Mouse (Mus musculus) urinary bladder, postnatal 4 days (tissue): ENCODE results near the gene Sft2d1.
"Not testable (repeated sequence)": the region's sequence is repeated elsewhere in the genome, so short reads cannot be mapped to it uniquely, and the experiment has no call there.

Source experiments
- DNase-seq, 2 experiments: peaks; one replicate each; pipeline ENCODE4 v3.0.0; 2021 to 2022; ENCODE audit warnings: low spot score in 2 of 2

Gene Sft2d1

DNA sequence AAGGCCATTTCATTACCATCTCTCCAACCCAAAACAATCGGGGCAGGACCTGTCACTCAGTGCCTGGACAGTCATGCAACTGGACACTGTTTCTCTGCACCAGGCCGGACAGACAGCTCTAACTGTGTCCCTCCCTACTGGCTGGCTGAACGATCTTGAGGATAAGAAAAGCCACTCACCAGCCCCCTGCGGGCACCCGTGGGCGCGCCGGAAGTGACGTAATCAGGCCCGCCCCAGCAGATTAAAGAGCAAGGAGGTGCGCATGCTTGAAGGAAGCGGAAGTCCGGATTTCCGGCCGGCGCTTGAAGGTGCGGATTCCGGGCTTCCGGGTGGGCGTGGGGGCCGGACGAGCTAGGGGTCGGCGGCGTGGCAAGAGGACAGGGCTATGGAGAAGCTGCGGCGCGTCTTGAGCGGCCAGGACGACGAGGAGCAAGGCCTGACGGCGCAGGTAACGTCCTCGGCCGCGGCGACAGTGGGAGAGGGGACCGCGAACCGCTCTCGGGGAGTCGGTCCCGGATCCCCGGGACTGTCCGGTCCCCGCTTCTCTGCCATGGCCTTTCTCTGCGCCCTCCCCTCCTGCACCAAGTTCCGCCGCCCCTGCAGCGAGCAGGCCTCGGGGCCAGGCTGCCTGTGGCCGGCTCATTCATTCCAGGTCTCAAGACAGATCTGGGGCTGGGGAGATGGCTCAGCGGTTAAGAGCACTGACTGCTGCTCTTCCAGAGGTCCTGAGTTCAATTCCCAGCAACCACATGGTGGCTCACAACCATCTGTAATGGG lies at the start of gene Sft2d1:
Sft2d1 (plus strand) TSS at position 265 of the 777 bp plus-strand sequence.
- DNase-seq: peak; percentile 93 to 97

DNA sequence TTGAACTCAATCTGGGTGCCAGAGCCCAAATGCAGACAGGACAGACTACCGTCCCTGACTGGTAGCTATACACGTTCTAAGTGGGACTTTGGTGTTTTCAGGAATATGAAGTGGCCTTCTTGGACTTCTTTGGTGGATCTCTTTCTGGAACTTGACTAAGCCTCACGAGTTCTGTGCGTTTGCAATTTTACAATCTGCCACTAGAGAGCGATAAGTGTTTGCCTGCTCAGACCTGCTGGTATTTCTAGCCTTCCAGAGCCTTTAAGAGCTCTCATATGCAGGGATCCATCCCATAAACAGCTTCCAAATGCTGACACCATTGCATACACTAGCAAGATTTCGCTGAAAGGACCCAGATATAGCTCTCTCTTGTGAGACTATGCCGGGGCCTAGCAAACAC lies 46.3 kb upstream of the Sft2d1 start:
- DNase-seq: not testable (repeated sequence)

DNA sequence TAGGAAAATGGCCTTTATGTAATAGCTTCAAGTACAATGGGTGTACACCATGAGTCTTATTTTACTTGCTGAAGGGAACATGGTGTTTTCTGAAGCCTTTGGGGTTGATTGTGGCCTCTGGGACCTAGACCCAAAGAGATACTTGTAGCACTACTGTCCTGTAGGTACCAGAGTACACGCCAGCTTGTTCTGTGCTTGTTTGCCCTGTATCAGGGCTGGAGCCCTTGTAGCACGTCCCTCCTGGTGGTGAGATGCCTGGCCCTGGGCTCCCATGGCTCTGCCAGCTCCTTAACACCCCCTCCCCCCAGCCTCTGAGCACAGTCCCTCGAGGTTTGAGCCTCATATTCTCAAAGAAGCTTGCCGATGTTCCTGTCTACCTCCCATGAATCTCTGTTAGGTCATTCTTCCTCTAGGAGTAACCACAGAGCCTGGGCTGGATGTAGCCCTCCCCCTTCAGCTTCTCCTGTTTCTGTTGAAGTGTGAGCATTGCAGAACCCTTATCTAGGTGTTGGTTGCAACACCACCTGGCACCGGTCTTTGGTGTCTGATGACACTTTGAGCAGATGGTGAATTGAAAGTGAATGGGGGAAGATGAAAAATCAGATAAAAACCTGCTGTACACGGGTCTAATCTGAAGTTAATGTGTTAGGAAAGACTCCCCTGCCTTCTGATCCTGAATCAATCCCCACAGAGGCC lies 38.7 kb upstream of the Sft2d1 start:
- no peak for DNase-seq

DNA sequence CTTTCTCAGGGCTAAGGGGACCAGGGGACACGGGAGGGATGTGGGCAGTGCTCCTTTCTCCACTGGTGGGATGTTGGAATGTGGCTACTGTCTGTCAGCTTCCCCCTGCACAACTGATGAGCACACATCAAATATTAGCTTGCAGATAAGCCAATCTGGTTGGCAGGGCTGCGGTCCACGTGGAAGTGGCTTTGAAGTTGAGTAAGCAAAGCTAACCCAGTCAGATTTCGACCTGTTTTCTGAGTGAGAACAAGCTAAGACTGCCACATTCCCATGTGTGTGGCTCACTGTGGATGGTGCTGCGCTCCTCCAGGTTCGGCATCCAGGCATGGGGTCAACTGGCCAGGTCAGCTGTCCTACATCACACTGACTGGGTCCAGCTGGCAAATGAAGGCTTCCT lies 38.0 kb upstream of the Sft2d1 start:
- no peak for DNase-seq

DNA sequence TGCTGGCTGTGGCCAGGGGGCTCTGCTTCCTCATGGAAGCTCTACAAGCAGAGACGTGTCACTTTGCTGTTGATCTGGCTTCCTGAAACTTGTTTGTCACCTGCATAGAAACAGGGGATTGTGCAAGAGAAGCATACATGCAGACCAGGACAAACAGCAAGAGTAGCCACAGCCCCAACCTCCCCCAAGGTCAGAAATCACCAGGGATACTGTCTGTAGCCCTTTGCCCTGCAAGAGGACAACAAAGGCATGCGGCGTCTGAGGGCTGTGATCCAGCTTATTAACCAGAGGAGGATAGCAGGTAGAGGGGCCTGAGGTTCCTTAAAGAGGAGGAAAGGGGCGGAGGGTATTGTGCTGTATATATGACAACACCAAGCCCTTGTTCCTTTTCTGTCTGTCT lies 34.8 kb upstream of the Sft2d1 start:
- DNase-seq: no peak

DNA sequence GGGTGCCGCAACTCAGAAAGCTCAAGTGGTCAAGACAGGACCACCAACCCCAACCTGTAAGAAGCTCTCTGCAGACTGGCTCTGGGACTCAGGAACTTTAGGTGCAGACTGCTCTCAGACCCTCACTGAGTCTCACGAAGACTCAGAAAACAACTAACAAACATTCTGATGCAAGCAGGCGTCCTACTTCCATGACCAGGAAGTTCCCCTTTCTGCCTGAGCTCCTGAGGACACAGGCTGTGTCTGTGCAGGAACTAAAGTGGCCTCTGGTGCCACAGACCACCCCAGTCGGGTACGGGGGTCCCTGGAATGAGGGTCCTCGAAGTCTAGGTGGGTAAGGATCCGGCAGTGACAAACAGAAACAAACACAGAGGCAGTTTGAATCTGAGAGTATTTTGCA lies 34.2 kb upstream of the Sft2d1 start:
- no peak for DNase-seq

DNA sequence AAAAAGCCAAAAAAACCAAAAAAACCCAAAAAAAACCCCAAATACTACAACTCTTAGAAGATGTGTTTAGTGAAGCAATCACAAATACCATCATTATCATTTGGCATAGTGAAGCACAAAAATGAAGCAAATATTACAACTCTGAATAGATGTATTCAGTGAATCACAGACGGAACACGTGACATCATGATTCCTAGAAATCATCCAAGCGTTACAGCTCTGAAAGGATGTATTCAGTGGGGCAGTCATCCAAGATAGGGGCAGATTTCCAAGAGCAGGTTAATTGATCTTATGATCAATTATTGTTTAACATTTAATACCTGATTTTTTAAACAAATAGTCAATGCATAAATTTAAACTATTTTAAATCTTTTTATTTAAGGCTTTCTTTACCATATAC lies 33.6 kb upstream of the Sft2d1 start:
- DNase-seq: no peak

DNA sequence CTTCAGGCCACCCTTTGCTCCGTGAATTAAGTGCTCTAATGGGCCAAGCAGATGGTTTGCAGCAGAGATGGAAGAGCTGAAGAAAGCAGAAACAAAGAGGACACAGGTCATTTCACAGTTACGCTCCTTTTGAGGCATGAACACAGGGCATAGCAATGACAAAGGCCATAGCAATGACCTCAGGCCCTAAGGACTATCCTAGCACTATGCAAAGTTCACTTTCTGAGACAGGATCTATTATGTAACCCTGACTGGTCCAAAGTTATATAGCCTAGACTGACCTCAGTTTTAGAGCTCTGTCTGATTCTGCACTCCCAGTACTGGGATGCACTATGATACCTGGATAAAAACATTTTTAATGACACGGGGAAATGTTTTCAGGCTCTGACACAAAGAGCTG lies 32.5 kb upstream of the Sft2d1 start:
- DNase-seq: no peak

DNA sequence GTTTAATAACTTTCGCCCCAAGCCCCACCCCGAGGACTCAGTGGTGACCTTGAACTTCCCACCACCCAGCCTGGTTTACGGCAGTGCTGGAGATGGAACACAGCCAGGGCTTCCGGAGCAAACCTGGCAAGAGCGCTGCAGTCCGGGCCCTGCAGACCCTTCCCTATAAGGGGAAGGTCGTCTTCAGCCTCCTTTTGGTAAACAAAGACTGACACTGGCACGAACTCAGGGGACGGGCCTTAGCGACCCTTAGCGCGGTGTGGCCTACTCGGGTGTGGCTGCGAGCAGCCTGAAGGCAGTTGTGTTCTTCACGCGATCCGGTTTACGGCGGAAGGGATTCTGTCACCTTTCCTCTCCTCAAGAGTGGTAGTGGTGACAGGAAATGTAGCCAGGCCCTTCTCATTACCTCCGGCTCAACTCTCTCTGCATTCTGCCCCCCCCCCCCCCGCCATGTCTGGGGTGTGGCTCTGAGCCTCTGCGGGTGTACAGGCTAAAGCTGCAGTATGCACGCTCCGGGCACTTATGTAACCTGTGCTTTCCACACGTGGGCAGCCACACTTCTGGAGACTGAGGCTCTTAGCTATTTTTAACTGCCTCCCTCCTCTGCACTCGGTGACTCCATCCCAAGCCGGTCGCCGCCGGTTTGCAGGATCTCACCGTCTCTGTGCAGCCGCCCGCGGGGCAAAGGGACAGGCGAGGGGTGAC lies 27.9 kb upstream of the Sft2d1 start, which contains the start of gene Mpc1:
Mpc1 (plus strand) TSS at position 84 of the 705 bp plus-strand sequence.
- peak; percentile 65 to 73 for DNase-seq

DNA sequence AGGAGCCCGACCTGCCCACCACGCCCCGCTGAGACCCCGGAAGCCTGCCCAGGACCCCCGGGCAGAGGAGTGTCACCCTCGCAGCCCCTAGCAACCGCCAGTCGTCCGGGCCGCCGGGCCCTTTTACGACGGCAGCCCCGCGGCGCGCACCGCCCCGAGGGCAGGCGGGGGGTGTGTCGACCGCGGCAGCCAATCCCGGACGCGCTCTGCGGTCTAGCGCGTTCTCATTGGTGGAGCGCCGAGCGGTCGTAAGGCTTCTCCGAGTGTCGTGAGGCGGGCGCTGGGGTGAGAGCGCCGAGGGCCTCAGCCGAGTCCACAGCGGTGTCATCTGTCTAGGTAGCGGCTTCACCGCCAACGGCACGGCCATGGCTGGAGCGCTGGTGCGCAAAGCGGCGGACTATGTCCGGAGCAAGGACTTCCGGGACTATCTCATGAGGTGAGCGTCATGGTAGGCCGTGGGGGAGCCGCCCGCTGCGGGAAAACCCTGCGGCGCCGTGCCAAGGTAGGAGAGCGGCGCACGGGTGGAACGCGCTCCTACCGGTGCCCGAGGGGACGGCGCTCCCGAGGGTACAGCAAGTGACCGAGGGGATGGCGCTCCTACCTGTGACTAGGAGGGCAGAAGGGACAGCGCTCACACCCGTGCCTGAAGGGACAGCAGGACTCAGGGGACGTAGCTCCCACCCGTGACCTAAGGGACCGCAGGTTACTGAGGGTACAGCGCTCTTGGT lies 27.2 kb upstream of the Sft2d1 start:
- peak; percentile 95 to 96 for DNase-seq

DNA sequence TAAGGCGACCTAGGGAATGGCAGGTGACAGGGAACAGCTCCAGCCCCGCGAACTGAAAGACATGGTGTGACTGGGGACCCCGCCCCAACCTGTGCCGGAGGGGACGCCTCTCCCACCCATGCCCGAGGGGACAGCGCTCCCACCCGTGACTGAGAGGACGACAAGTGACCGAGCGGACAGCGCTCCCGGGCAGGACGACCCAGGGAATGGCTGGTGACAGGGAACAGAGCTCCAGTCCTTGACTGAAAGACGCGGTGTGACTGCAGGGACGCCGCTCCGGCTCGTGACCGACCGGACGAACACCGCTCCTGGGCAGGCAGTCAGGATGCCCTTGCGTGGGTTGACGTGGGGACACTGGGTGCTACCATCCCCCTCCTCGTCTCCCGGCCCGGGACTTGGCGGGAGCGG lies 26.6 kb upstream of the Sft2d1 start:
- DNase-seq: peak; percentile 29 to 65

DNA sequence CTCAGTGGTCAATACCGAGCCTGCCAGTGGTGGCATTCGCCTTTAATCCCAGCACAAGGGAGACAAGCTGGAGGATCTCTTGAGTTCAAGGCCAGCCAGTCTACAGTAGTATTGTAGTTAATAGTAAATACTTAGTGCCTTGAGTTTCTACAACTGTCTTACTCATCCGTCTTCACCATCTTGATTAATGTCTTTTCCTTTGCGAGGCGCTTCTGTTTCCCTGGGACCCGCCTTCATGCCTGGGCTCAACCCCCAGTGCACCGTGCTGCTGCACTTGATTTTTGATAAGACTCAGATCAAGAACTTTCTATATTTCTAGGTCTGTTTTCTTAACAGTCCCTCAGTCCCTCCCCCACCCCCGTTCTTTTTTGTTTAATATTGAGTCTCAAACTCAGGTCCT lies 25.8 kb upstream of the Sft2d1 start:
- DNase-seq: no peak

DNA sequence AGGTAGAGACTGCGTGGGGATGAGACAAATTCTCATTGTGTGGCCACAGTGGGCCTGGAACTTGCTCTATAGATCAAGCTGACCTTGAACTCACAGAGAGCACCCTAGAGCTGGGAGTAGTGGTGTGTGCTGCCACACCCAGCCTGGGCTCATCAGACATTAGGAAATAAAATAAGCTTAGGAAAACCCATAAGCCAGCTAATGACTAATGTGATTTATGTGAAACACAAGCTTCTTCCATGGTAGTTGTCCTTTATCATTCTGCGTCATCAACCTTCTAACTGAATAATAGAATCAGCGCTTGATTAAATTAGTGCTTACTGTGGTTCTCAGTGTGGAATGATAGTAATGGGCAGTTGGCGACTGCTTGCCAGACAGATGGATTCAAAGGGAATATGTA lies 23.9 kb upstream of the Sft2d1 start:
- no peak for DNase-seq

DNA sequence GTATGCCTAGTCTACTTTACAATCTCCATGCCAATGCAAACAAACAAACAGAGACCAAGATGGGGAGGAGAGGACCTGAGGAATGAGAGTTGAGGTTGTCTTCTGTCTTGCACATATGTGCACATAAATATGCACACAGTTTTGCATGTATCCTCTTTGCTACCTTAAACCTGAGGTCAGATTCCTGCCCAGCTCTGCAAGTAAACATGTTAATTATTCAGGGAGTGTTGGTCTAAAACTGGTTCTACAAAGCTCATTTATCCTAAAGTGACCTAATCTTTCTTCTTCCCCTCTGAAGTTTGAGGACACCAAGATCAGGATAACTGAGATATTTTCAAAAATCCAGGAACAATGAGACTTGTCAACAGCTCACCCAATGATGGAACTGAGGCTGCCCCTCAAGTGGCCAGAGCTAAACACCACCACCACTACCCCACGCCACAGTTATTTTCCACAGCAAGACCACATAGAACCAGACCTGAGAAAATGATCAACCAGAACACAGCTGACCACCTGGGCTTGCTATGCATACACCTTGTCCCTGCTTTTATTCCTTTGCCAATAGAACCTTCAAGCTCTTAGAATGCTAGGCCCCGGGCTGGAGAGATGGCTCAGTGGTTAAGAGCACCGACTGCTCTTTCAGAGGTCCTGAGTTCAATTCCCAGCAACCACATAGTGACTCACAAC lies 20.8 kb upstream of the Sft2d1 start:
- no peak for DNase-seq

DNA sequence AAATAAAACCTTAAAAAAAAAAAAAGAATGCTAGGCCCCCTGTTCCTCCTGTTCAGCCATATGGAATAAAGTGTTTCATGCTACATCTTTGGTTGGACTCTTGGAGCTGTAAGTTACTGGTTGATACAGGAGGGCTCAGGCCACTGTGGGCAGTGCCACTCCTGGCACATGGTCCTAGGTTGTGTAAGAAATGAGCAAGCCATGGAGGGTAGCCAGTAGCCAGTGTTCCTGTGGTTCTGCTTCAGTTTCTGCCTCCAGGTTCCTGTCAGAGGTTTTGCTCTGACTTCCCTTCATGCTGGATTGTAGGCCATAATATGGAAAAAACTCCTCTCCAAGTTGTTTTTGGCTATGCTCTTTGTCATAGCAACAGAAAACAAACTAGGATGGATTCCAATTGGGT lies 20.2 kb upstream of the Sft2d1 start:
- DNase-seq: no peak

DNA sequence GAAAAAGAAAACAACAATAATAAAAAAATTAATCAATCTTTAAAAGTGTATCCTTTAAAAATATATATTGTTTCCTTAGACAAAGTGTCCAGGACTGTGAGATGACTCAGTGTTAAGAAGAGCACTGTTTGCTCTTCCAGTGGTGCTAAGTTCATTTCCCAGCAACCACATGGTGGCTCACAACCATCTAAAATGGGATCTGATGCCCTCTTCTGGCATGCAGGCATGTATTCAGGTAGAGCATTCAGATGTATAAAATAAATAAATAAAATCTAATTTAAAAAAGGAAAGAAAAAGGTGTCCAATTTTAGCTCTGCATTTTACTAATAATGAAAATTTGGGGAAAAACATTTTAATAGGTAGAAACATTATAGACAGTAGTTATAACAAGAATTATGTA lies 15.1 kb upstream of the Sft2d1 start:
- no peak for DNase-seq

DNA sequence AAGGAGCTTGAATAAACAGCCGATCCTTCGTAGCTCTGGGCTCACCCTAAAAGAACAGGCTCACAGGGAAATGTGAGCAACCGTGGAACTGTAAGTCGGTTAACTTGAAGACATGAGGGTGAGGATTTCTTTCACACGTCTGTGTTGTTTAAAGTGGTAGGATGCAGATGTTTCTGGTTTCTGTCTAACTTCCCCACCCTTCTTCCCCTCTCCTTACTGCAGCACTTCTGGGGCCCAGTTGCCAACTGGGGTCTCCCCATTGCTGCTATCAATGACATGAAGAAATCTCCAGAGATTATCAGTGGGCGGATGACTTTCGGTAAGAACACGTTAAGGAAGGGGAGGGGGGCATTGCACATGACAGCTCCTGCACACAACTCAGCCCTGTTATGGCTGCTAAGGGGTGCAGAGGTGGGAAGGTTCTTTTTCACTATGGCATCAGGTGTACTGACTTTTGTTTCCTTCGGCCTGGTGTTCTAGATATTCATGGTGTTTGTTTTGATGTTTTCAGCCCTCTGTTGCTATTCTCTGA lies 14.5 kb upstream of the Sft2d1 start:
- no peak for DNase-seq

DNA sequence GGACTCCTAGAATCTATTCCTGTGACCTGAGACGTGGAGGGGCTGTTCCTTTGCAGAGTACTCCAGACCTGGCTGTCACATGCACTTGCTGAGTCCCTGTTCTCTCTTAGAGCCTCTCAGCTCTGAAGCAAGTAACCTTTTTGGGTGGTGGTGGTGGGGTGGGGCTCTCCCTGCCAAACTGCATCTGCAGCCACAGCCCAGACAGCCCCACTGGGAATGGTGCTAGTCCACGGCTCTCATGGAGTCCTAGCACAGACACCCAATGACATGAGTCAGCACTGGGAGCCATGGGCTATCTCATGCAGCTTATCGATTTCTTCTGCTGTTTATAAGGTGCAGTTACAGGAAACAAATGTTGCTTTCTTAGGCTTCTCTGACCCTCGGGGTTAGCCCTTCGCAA lies 13.2 kb upstream of the Sft2d1 start:
- no peak for DNase-seq

DNA sequence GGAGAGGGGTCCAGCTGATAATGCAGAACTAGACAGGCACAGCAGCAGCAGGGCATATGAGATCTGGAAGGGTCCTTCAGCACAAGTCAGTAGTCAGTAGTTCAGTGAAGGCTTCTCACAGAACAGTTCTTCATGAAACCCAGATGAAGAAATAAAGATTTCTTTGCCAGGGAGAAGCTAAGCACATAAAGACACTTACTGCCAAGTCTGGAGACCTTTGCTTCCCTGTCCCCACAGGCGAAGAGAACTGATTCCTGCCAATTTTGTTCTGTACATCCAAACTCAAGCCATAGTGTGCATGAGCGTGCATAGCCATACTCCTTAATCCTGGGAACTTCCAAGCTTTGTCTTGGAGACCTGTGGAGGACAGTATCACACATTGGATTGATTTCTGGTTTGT lies 12.6 kb upstream of the Sft2d1 start:
- DNase-seq: no peak

DNA sequence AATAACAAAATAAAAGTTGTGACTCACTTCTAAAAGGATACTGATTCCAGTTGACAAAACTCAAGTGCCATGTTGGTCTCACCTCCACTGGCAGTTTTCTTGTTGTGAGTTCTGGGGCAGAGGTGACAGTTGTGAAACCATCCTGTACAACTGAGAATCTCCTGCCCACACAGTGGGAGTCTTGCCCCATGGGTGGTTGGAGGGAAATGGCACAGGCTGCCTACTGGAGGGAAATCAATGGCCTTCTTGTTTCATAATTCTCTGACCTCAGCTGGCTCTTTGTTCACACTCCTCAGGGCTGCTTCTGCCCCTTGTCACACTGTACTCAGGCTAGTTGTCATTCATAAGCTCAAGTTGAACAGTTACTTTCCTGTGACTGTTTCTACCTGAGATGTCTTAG lies 11.4 kb upstream of the Sft2d1 start:
- DNase-seq: no peak

DNA sequence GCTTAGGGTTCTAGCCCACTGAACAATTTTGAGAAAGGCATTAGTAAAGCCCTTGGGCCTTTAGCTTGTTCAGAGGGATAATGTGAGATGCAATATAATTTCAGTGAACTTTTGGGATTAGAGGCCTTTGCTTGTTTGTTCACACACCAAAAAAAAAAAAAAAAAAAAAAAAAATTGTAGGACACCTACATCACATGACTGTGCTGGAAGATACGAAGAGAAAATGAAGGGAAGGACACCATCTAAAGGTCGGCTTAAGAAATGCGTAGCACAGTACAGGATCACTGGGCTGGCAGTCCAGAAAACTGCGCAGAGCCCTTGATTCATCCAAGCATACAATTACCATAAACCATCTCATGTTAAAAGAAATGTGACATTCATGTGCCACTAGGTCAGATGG lies 9.4 kb upstream of the Sft2d1 start:
- no peak for DNase-seq
